Mouse (Mus musculus) ZHBTc4 (cell line): ENCODE measurements around the gene Inpp5a.
A peak's percentile ranks its signal among the peaks of the same experiment; 100 is the strongest.

ENCODE experiments used
- DNase-seq: peaks from one replicate; pipeline ENCODE4 v3.0.0-alpha.2; 2011; ENCODE audit warnings: low read depth, low spot score

Gene Inpp5a

GRCm38 (mm10) chr7:139530591-139531427, 141.9 kb downstream of the Inpp5a start:
- no peak for DNase-seq

GRCm38 (mm10) chr7:139531428-139531801, 142.5 kb downstream of the Inpp5a start:
- DNase-seq: no peak

DNA sequence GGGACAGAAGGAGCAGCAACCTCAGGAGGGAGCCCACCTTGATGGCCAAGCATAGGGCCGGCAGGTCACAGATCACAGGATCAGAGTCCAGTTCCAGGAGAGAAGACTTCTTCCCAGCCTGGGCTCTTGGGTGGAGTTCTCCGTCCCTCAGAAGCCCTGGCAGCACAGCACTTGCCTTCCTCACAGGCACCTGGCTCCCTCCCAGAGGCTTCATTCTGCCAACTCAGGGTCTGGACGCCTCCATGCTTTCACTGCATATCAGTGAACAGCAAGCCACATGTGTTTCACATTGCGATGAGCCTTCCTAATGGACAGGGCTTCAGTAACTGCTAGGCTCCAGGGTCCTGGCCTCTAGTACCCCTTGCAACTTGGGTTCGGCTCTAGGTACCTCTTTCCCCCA, 147.4 kb downstream of the Inpp5a start:
- no peak for DNase-seq

GRCm38 (mm10) chr7:139536831-139537230, 147.9 kb downstream of the Inpp5a start:
- DNase-seq: peak; percentile 16

DNA sequence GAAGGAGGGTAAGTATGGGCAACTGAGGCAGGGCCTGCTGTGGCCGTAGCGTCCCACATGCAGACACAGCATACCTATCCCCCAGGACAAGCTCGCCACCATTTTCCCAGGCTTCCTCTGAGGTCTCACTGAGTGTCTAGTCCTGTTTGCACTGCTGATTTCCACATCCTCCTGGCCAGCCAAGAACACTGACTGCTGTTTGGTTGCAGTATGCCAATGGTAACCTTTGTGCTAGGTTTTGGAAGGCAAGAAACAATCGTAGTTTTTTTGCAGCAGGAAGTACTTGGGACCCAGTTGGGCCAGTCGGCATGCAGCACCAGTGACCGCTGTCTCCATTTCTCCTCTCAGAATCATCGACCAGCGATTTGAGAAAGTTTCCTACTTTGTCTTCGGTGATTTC, 148.9 kb downstream of the Inpp5a start:
- no peak for DNase-seq

- no peak for DNase-seq
Measured at GRCm38 (mm10) chr7:139538541-139538940, 149.6 kb downstream of the Inpp5a start.

GRCm38 (mm10) chr7:139540601-139541000, 151.7 kb downstream of the Inpp5a start:
- DNase-seq: no peak

DNA sequence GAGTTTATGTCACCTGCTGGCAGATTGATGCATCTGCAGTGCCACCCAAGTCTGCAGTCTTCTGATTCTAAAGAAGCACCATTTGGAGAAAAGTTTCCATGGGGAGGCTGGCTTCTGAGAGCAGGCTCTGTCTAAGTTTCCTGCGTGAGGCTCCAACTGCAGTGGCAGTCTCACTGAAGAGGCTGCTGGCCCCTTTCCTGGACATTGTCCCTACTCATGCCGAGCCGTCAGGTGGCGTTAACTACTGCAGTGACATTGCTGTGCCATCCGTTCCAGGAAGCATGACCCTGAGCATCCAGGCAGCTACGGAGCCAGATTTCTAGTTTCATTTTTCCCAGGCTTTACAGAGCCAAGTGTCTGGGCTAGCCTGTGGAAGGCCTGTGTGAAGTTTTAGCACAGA, 152.5 kb downstream of the Inpp5a start:
- DNase-seq: no peak

DNA sequence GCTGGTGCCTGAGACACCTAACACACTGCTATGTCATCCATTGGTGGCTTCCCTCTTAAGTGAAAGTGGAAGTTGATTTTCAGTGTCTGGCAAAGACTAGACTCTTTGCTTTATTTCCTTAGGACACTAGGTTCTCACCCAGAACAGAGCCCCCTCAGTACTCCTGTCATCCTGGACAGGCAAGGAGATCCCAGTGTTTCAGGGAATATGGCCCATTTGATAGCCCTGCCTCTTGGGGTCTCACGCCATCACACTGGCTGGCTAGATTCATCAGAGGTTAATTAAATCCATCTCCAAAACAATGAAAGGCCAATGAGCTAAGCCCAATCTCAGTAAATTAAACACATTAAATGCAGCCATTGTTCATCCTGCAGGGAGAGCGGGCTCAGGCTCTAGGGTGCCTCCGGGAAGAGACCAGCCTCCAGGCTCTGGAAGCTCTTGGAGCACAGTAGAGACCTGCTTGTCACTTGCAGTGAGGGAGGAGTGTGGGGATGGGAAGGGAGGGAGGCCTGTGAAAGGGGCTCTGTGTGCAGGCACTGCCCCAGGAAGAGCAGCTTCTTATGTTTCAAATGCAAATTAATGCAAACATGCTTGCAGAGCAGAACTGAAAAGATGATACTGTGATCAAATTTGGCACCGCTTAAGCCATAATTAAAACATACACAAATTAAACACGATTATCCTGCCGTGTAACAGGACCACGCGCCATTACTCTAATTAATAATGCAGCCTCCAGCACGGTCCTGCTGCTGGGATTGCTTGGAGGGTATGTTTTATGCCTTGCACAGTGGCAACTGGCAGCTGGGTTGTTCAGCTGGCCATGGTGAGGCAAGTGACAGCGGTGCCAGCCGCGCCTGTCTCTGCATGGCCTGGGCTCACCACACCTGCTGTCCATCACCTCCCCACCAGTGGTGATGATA, 156.1 kb downstream of the Inpp5a start:
- peak; percentile 11 for DNase-seq

GRCm38 (mm10) chr7:139547325-139547724, 158.4 kb downstream of the Inpp5a start:
- no peak for DNase-seq

GRCm38 (mm10) chr7:139550086-139550783, 161.3 kb downstream of the Inpp5a start:
- no peak for DNase-seq

GRCm38 (mm10) chr7:139551519-139551918, 162.6 kb downstream of the Inpp5a start:
- no peak for DNase-seq

- no peak for DNase-seq
Measured at GRCm38 (mm10) chr7:139556331-139556730, 167.4 kb downstream of the Inpp5a start.

DNA sequence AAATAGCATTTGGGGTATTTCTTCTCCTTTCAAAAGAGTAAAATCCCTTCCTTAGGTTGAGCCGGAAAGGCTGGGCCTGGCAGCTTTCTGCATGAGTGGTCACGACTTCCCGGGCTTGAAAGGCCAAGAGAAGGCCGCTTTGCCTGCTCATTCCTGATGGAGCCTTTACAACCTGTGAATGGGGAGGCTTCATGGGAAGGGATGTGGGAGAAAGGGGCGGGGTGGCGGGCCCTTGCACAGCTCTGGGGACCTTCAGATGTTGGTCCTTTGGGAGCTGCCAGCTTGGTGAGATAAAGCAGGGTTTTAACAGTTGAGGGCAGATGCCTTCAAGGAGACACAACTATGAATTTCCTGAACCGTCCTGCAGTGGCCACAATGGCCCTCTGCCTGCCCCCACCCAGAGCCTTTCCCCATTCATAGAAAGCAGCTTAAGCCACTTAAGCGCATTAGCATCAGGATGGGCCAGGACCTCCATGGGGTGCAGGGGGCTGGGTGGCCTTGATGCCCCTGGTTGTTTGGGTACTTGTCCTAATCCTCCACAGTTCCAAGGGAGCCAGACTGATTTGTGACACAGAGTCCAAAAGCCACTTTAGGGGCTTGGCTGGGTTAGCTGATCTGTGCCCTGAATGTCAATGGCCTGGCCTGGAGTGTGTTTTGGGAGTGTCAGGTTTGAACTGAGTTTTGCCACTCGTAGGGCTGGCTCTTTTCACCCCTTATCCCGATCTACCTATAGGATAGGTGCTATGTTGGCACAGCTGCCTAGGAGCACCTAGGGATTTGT, 168.0 kb downstream of the Inpp5a start:
- DNase-seq: no peak

- DNase-seq: no peak
Measured at GRCm38 (mm10) chr7:139559659-139560058, 170.8 kb downstream of the Inpp5a start.

DNA sequence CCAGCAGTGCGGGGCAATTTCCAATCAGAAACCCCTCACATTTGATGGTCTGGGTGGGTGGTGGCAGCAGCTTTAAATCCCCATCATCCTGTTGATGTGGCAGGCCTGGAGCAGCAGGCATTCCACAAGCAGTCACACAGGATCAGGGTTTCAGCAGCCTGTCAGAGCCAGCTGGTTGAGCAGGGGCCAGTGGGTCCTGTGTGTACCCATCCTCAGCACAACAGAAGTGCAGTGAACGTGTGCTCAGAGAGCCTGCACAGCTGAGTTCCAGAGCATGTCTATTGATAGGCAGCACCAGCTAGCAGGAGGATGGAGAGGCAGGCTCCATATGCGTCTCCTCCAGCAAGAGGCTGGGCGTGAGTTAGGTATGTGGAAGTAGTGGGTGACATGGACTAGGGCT, 174.5 kb downstream of the Inpp5a start:
- no peak for DNase-seq

DNA sequence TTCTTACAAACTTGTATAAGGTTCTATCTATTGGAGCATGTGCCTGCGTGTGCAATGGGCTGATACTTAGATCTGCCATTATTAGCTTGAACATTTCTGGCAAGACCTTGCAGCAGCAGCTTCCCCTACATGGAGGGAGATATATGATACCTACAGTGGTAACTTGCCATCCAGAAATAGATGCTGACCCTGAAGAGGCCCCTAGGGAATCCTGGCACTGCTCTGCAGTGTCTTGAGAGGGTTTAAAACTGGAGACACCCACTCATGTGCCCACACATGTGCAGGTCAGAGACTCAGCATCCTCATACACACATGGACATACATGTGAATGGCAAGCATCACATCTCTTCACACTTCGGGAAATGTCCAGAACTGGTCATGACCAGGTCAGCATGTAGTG, 175.3 kb downstream of the Inpp5a start:
- no peak for DNase-seq

DNA sequence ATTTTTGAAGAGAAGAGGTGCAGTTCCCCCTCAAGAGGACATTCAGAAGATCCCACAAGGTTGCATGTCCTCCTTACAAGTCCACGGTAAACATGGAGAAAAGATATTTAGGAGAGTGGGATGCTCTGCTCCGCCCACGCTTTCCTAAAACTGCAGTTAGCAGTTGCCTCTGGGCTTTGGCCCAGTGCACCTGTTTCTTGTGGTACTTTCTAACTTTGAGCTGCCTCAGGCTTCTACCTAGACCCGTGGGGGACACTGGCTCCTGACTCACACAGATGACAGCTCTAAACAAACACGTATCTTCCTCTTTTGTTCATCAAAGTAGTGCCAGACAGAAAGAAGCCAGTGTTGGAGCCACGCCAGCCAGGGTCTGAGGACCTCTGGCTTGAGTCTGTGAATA, 177.1 kb downstream of the Inpp5a start:
- no peak for DNase-seq

- no peak for DNase-seq
Measured at GRCm38 (mm10) chr7:139566533-139566932, 177.6 kb downstream of the Inpp5a start.

- DNase-seq: no peak
Measured at GRCm38 (mm10) chr7:139570788-139571187, 181.9 kb downstream of the Inpp5a start.

GRCm38 (mm10) chr7:139572665-139573064, 183.8 kb downstream of the Inpp5a start:
- no peak for DNase-seq
